Mouse (Mus musculus): ENCODE measurements around the gene Col4a3.
A peak's percentile ranks its signal among the peaks of the same experiment; 100 is the strongest.

The Col4a3 gene

DNA sequence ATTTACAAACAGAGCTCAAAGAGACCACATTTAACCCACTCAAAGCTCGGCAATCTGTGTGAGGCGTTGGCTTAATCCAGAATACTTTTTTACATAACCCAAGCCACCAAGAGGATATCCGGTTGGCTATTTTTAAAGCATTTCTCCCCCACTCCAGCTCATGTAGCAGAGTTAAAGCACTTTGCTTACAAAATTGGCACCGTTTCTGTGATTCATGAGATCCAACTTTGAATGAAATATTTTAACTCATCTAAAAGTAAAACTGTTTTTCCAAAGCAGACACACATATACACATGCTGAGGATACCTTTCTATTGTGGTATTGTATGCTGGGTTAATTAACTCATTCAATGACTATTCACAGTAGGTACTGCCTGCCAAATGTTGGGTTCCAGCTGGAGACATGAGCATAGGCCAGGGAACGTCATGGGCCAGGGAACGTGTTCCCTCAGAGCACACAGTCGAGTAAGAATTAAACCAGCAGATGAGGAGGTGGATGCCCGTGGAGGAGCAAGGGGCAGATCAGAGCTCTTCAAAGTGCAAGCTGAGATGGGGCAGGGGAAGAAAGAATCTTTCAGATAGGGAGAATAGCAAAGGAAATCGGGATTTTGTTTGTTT is 22.0 kb downstream of the Col4a3 start:
- DNase-seq = peak; percentile 93

DNA sequence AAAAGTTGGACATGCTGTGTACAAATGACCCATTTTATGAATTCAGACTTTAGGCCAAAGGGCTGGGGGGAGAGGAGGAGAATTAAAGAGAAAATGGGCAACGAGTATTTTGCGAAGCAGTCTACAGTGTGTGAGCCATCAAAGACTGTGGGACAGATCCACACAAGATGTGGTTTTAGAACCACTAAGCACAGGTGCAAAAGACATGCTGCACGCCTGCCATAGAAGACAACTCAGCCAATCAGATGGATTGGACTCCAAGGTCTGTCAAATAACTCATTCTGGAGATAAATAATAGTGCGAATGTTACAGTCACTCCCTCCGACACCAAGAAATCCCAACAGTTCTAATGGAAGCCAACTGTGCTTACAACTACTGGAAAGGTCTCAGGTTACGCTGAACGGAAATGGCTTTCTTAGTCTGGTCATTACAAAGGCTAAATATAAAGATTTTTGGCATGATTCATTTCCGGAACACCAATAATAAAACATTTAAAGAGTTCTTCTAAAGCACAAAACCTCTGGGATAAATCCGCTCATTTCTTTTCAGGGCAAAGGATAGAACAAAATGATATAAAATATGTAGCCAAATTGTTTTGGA is 25.4 kb downstream of the Col4a3 start:
- peak; percentile 77 for DNase-seq

DNA sequence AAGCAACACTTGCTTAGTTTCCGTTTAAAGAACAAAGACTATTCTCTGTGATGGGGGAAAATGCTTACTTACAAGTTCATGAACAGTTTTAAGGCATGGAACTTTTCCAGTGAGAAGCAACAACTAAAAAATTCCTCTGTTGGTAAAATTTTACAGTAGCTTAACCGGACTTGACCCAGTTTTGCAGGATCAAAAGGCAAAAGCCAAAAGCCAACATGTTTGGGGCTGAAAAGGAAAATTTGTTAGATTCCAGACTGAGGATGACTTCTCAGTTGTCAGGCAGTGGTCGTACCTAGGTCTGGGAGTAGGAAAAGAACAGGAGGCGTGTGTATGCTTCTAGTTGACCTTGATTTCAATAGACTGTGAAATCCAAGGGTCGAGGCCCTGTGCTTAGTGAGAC is 31.3 kb downstream of the Col4a3 start:
- peak; percentile 42 for DNase-seq

DNA sequence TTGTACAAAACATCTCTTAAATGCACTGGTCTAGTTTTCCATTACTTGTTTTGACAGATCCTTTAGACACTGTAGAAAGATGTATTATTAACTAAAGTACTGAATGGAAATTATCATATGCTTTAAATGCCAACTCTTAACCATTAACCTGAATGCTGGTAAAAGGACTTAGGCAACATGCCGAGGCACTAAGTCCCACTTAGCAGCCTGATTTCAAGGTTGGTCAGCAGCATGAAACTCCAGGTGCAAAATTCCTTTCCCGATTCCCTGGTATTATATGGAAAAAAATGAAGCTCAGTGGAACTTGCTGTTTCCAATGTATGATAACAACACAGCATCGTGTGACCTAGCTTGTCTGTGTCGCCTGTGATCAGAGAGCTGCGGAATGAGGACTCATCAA is 31.9 kb downstream of the Col4a3 start:
- DNase-seq = peak; percentile 5

DNA sequence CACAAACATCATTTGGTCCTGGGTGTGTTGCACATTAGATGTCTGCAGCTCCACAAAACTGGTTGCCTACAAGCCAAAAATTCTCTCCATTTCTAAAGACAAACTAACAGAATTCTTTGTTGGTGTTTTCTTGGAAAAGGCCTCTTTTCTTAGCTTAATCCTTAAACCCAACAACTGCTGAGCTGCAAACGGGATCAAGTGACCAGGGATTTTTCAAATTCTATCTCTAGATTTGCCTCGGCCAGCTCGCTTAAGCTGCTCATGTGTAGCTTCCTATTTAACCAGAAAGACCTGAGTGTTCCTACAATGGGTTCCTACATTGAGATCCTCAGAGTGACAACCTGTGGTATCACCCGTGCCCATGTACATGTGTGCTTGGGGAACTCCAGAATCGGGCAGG is 33.3 kb downstream of the Col4a3 start:
- peak; percentile 69 for DNase-seq

DNA sequence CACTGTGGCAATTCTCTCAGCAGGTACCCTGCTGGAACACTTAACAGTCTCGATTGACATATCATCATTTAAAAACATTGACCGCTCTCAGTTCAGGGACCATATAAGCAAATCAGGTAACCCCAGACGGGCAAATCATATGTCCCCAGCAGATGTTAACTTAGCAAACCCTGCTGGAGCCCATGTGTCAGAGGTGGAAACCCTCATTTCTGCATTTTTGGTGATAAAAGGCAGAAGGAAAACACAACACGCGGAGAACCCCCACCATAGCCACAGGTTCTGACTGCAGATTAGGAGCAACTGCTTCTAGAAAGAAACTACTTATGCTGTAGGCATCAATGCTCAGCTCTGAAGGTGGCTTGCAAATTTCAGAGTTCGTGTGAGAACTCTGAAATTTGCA is 38.2 kb downstream of the Col4a3 start:
- DNase-seq = peak; percentile 21

DNA sequence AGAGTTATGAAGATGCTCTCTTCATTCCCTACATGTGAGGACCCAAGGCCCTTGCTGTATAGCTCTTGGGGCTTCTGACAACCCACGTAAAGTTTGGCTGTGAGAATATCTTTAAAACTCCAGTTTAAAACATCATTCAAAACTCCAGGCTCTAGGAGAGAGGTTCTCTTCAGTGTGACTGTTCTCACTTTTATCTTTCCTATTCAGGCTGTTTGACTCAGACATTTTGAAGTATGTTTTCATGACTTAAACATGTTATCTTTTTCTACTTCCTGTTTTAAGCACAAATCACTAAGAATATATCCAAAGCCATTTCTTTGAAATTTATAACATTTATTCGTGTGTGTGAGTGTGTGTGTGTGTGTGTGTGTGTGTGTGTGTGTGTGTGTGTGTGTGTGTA is 38.8 kb downstream of the Col4a3 start:
- DNase-seq = no peak

DNA sequence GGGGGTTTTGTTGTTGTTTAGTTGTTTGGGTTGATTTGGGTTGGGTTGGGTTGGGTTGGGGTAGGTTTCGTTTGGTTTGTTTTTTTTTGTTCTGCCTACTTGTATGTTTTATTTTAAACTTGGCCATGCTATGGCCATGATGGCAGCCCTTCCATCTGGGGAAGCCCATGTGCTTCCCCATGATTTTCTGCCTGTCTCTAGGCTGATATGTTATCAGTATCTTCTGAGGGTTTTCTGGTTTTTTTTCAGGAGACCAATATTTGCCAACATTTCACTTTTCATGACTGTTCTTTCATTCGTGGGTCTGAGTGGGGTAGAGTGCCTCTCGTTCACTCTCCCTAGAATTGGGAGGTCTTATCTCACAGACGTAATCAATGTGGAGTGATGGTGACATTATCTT is 40.9 kb downstream of the Col4a3 start:
- no peak for DNase-seq

DNA sequence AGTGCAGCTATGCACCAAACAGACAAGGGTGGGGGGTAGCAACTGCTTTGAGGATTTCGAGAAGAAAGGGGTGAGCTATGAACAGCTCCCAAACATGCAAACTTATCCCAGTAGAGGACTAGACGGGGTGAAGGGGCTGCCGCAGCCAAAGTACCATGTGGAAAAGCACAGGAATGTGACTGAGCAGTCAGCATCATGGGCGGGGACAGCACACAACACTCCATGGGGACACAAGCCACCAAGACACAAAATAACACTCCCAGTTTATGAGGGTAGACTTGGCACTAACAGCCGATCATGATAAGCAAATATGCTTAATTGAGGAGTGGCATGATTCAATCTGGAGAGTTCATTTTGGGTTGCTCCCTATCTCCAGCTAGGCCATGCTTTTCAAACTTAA is 42.8 kb downstream of the Col4a3 start:
- peak; percentile 73 for DNase-seq

DNA sequence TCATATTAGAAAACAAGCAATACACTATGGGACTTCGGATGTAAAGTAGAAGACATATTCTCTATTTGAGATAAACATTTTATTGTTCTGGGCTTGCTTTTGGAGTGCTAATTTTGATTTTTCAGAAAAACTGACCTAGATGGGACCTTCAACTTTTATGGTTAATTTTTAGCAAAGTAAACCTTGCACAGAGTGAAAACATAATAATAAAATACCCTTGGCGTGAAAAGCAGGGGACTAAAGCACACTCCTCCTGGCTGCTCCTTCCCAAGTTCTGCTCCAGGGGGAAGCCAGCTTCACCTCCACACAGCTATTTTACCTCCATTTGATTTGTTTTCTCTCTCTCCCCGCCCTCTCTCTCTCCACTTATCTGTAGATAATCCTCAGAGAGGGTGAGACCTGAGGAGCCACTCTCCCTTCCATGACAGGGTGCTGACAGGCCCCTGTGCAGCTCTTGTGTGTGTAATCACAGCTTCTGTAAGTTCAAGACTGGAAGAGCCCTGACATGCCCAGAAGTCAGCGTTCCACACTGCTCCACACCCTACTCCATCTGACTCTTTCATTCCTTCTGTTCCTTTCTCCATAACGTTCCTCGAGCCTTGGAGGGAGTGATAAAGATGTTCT is 44.6 kb downstream of the Col4a3 start:
- peak; percentile 74 for DNase-seq

DNA sequence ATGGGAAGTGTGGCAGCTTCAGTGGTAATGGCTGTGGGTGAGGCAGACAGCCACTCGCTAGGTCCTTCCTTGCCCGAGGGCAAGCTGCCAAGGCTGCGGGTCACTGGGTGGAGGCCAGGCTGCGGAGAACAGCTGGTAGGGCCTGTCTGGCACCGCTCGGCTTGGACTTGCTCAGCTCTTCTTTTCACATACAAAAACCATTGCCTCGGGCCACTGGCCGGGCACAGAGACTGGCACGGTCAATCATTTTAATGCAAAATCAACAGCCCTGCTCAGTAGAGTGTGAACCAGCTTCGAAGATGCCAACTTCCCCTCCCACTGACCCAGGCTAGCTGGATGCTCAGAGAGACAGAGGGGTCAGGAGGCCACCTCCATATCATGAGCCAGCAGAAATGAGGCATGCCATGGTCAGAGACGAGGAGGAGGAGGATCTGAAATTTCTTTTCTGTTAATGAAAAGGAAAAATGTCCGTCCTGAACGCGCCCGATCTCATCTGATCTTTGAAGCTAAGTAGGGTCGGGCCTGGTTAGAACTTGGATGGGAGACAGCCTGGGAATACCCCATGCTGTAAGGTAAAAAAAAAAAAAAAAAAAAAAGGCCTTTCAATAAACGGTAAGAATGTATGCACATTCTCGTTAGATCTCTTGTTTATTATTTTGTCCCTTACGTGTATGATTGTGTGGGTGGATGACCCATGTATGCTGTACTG is 48.0 kb downstream of the Col4a3 start:
- DNase-seq = peak; percentile 95

DNA sequence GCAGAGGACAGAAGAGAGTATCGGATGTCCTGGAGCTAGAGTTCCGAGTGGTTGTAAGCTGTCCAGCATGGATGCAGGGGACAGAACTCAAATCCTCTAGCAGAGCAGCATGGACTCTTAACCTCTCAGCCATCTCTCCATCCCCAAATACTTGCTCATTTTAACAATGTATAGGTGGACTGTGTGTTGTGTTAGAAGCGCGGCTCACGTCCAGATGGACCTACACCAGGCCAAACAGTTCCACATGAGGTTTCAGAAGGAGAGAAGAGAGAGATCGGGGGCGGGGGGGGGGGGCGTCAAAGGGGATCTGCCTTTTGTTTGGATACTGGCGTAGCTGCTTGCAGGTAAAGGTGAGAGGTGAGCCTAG is 48.5 kb downstream of the Col4a3 start:
- DNase-seq = peak; percentile 68

DNA sequence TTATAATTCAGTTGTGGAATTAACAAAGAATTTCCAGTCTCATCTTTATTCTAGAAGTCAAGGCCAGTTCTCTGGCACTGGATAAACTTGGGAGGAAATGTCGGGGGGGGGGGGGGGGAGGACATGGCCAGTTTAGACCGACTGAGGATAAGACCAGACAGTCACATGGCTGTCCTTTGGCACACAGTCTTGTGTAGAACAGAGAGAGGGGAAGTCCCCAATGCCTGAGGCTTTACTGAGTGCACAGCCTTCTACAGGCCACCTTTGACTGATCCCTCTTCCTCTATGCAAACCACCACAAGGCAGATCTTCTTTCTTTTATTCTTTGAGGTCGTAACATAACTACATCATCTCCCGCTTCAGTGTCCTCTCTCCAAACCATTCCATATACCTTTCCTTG is 49.6 kb downstream of the Col4a3 start:
- peak; percentile 97 for DNase-seq

DNA sequence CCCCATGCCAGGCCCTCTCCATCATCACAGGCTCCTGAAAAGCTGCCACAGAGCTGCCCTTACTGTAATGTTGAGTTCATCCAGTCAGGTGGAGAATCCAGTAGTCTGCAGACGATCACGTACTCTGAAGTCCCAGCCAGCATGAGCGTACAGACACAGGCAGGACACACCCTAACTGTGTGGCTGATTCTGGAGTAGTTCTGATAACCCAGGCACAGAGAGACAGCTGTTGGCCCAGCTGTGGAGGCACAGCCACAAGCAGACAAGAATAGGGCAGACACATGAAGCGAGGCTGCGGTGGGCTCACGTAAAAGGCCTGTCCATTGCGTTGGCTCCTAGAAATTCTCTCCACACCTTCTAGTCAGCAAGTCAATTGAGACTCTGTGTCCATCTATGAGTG is 50.7 kb downstream of the Col4a3 start:
- DNase-seq = peak; percentile 92

DNA sequence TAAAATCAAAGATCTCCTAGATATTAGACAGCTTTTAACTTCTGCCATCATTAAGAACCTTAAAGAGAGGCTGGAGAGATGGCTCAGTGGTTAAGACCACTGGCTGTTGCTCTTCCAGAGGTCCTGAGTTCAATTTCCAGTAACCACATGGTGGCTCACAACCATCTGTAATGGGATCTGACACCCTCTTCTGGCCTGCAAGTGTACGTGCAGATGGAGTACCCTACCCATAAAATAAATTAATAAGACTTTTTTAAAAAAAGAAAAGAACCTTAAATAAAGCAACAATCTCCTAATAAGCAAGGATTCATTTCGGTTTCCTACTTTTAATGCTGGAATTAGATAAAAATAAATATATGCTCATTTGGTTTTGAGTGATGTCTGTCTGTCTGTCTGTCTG is 51.7 kb downstream of the Col4a3 start:
- no peak for DNase-seq

DNA sequence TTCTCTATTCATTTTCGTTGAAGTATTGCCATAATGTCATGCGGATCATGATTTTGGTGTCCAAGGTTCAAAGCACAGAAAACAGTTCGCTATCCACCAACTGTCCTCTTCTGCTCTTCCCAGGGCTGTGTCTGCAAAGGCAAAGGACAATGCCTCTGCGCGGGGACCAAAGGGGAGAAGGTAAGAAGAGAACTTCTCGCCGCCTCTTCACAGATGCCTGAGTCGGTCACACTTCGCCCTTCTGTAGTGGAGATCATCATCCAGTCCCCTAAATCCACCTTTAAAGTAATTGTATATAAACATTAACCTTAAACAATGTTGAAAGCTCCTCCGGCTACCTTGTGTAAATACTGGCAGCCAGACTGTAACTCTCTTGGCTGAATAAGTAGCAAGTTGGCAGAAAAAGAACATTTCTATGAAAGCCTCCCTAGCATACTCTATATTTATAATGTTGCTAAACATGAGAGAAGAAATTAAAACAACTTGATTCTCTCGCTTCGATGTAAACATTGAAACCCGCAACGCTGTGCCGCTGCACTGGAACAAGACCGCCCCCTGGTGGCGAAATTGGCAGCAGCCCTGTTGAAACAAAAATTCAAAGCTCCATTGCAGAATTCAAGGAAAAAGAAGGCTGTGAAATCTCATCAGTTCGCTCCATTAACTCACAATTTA is 54.7 kb downstream of the Col4a3 start:
- peak; percentile 77 for DNase-seq

DNA sequence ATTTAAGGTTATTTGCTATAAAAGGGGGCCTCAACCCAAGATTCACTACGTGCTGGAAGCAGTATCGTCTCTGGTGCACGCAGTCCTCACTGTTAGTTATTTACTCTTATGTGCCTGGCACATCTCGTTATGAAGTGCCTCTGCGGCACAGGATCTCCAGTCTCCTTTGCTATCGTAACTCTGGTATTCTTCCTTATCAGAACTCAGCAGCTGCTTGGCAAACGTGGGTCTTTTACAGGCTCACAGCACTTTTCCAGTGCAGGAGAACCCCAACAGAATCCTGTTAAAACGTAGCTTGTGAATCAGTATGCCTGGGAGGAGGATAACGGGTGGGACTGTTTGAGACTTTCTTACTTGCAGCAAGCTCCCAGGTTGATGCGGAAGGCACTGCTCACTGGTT is 61.3 kb downstream of the Col4a3 start:
- peak; percentile 82 for DNase-seq

DNA sequence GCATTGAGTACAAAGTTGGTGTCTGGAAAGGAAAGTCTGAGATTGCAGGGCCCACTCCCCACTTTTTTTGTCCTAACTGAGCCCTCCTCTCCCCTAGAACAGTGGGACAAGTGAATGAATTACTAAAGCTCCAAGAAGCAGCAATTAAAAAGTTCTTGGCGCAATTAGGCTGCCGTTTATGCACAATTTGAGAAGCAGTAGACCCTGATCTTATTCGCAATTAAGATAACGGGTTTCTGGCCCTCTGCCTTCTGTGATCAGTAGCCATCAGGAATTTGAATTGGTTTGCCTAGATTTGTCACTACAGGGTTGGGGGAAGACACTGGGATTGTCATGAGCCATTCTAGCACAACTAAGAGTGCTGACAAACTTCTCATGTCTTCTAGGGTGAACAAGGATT is 64.1 kb downstream of the Col4a3 start:
- peak; percentile 61 for DNase-seq

DNA sequence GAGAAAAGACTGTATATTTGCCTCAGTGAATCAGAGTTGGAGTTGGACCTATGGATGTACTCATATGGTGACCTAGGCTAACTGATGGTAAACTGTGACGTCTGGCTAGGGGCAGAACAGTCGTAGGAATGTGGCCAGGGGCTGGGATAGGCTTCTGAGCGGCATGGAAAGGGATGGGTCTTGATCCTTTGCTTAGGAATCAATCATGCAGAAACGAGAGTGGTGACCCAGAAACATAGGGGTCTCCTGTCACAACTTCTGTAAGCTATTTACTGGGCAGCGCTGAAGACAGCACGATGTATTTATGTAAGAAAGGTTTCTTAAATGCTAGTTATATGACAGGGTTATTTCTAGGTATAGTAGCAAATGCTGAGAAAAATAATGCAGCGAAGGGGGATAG is 67.3 kb downstream of the Col4a3 start:
- DNase-seq = no peak

DNA sequence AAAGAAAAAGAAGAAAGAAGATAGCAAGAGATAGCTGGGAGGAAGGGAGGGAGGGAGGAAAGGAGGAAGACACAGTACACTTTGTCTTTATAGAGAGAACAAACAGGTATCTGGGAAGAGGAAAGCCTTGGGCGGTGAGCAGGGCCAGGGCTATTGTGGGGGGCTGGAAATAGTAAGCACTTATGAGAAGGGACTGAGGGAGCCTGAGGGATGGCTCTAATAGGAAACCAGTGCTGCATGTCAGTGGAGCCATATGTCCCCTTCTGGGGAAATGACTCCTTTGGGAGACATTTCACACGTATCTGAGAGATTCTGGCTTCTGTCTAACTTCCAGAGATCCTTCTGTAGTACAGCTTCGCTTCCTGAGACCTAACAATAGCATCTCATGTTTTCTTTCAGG is 69.7 kb downstream of the Col4a3 start:
- no peak for DNase-seq

DNA sequence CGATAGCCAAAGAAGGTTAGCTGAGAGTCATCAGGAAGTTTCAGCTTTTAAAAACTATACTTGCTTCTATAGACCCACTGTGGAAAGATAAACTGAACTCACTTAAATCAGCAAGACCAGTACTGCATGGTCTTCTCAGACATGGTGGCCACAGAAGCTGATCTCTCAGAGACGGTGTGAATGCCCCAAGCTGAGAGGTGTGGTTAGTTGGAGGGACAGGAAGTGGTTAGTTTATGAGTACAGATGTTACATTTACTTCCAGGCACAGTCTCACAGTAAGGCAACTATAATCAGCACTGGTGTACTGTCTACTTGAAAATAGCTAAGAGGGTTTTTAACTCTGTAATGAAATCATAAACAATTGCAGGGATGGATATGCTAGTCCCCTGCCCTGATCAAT is 75.5 kb downstream of the Col4a3 start:
- DNase-seq = no peak

DNA sequence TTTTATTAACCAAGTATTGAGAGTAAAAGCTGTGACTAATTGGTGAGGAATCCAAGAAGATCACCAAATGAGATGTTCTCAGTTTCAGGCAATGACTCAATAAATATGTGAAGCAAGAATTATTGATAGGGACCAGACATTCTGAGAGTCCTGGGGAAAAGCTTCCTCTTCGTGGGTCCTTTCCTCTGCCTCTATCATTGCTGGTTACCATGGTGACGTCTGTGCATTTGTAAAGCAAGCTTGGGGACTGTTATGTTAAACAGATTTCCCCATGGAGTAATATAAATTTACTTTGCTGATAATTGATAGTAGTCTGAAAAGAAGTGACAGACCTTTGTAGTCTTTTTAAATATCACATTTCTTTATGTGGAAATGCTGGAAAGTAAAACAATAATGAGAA is 76.8 kb downstream of the Col4a3 start:
- DNase-seq = no peak

DNA sequence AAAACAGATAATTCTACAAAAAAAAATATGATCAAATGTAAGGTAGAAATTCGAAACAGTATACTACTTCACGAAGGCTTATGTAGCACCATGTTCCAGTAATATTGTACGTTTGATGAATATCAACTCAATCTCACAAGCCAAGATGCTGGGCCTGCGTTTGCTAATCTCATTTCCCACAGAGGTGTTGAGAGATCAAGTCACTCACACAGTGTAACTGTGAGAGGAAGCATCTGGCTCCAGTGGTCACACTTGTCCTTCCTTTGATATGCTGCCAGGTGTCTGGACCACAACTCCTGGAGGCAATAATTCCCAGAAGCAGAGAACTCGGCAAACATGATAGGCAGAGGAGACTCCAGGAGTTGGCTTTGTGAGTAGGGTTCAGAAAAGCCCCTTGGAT is 99.6 kb downstream of the Col4a3 start:
- DNase-seq = no peak

DNA sequence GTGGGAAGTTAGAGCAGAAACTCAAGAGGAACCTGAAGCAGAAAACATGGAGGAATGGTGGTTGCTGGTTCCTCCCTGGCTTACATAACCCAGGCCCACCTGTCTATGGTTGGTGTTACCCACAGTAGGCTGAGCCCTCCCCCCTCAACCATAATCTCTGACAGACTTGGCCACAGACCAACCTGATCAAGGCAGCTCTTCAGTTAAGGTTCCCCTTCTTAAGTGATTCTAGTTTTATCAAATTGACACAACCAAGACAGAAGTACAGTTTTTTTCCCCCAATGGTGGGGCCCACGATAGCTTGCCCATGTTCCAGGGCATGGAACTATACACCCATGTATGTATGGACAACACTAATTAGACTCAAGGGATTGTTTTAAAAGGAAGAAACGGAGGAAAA is 100.1 kb downstream of the Col4a3 start:
- DNase-seq = no peak
